Mouse (Mus musculus): Measurements from ENCODE around the gene Nfe2l2.

DNA sequence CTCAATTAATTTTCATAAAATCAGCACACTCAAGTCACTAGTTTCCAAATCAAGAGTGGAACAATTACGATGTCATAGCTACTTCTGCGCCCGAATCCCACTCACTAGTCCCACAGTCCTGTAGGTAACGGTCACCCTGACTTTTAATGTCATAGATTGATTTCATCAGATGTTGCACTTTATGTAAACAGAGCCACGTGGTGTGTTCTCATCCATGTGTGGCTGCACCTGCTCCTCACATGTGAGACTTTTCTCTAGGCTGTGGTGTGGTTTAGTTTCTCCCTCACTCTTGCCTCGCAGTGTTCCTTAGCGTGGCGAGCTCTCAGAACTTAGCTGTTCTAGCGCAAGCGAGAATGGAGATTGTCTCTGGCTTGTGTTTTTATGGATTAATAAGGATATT, 46.4 kb upstream of the Nfe2l2 start:
- TF ChIP-seq POLR2A (IDR thresholded peaks at IDR 0.05; ENCODE audit: extremely low read depth, insufficient read depth, low read length) (no peak), CTCF (IDR thresholded peaks at IDR 0.05; ENCODE audit: extremely low read depth, insufficient read depth, low read length) (no peak)
